Mouse (Mus musculus) CH12.LX (cell line): Measurements from ENCODE around the gene Fosb. TPM values are rescaled to one million over a fixed set of nuclear protein-coding genes. Genes with fewer than 3 reads are reported as not detected.

Experiments used
- DNase-seq: peaks from one replicate; pipeline ENCODE4 v3.0.0-alpha.2; 2013; ENCODE audit errors: extremely low read depth
- H3K27ac ChIP-seq: 2 replicates; pipeline ENCODE4 v1.5.1; 2012; ENCODE audit warnings: low read depth, mild to moderate bottlenecking, control low read depth, moderate library complexity; ENCODE audit not compliant: insufficient read depth
- H3K27me3 ChIP-seq: replicated peaks from 2 replicates; pipeline ENCODE3; 2012; ENCODE audit warnings: inconsistent platforms
- H3K36me3 ChIP-seq, 2 experiments: replicated peaks in 1 of 2; 2 replicates each; pipeline versions ENCODE3 to v1.6.1; 2012; ENCODE audit warnings: inconsistent platforms in 1 of 2, low read length in 1 of 2, mild to moderate bottlenecking in 1 of 2, mixed read lengths in 1 of 2, moderate library complexity in 1 of 2; ENCODE audit not compliant: control insufficient read depth in 1 of 2, insufficient read depth in 1 of 2
- H3K4me1 ChIP-seq, 2 experiments: 2 replicates each; pipeline ENCODE4 v1.6.1; 2012; ENCODE audit warnings: inconsistent platforms in 1 of 2, moderate library complexity in 1 of 2; ENCODE audit not compliant: insufficient read depth in 2 of 2, control insufficient read depth in 1 of 2
- H3K4me2 ChIP-seq: 2 replicates; pipeline ENCODE4 v1.6.1; 2012; ENCODE audit warnings: low read depth, mild to moderate bottlenecking, control low read depth; ENCODE audit not compliant: poor library complexity, insufficient read depth, severe bottlenecking
- H3K4me3 ChIP-seq, 3 experiments: fragments of 150-350 bp in 1 of 3; sonication (generic) in 1 of 3; replicated peaks in 1 of 3; 2 replicates each; pipeline versions ENCODE3 to v1.5.1; 2011 to 2012; ENCODE audit warnings: low read depth in 2 of 3, low read length in 2 of 3, mild to moderate bottlenecking in 2 of 3, moderate library complexity in 2 of 3, control low read depth in 1 of 3, improper control_type of control experiment in 1 of 3, inconsistent platforms in 1 of 3, mixed read lengths in 1 of 3; ENCODE audit not compliant: poor library complexity in 1 of 3
- H3K79me2 ChIP-seq: replicated peaks from 2 replicates; pipeline ENCODE4 v1.6.1; 2012; ENCODE audit warnings: mild to moderate bottlenecking, moderate library complexity; ENCODE audit not compliant: control insufficient read depth, poor library complexity, insufficient read depth, severe bottlenecking; ENCODE audit errors: extremely low read depth
- H3K9ac ChIP-seq: 2 replicates; pipeline ENCODE4 v1.6.1; 2012; ENCODE audit warnings: low read depth, mild to moderate bottlenecking, control low read depth, moderate library complexity; ENCODE audit not compliant: insufficient read depth
- H3K9me3 ChIP-seq: replicated peaks from 2 replicates; pipeline ENCODE3; 2012; ENCODE audit warnings: low read length, inconsistent platforms, mixed read lengths
- BHLHE40 ChIP-seq: IDR thresholded peaks from 2 replicates; pipeline ENCODE4 v1.6.1; 2011; ENCODE audit warnings: mild to moderate bottlenecking, low read depth, low read length, improper control_type of control experiment
- CHD1 ChIP-seq: IDR thresholded peaks from 2 replicates; pipeline ENCODE4 v1.6.1; 2012; ENCODE audit warnings: low read depth, low read length, improper control_type of control experiment, inconsistent platforms
- CHD2 ChIP-seq: IDR thresholded peaks from 2 replicates; pipeline ENCODE4 v1.6.1; 2011; ENCODE audit warnings: low read length, improper control_type of control experiment
- CTCF ChIP-seq, 2 experiments: IDR thresholded peaks in 1 of 2; conservative IDR thresholded peaks in 1 of 2; 2 replicates each; pipeline ENCODE4 v1.5.1; 2011 to 2012; ENCODE audit warnings: low read depth in 2 of 2, low read length in 2 of 2, improper control_type of control experiment in 1 of 2, inconsistent platforms in 1 of 2, mild to moderate bottlenecking in 1 of 2, moderate library complexity in 1 of 2
- ELF1 ChIP-seq: IDR thresholded peaks from 2 replicates; pipeline ENCODE4 v1.6.1; 2014; ENCODE audit warnings: low read depth, mild to moderate bottlenecking, inconsistent platforms, low read length, improper control_type of control experiment
- ETS1 ChIP-seq: conservative IDR thresholded peaks from 2 replicates; pipeline ENCODE4 v1.6.1; 2012; ENCODE audit warnings: low read depth, mild to moderate bottlenecking, inconsistent platforms, low read length, improper control_type of control experiment, moderate library complexity
- HCFC1 ChIP-seq: IDR thresholded peaks from 2 replicates; pipeline ENCODE4 v1.6.1; 2012; ENCODE audit warnings: low read depth, mild to moderate bottlenecking, inconsistent platforms, low read length, improper control_type of control experiment
- IRF4 ChIP-seq: IDR thresholded peaks from 2 replicates; pipeline ENCODE4 v1.6.1; 2014; ENCODE audit warnings: low read depth, mild to moderate bottlenecking, inconsistent platforms, low read length, improper control_type of control experiment
- KAT2A ChIP-seq: IDR thresholded peaks from 2 replicates; pipeline ENCODE4 v1.6.1; 2012; ENCODE audit warnings: low read length, improper control_type of control experiment, inconsistent platforms; ENCODE audit not compliant: insufficient replicate concordance
- MAFK ChIP-seq: IDR thresholded peaks from 2 replicates; pipeline ENCODE4 v1.6.1; 2011; ENCODE audit warnings: low read length, improper control_type of control experiment; ENCODE audit not compliant: insufficient replicate concordance
- MAX ChIP-seq: IDR thresholded peaks from 2 replicates; pipeline ENCODE4 v1.6.1; 2011; ENCODE audit warnings: low read length, improper control_type of control experiment
- MEF2A ChIP-seq: IDR thresholded peaks from 2 replicates; pipeline ENCODE4 v1.6.1; 2014; ENCODE audit warnings: low read depth, mild to moderate bottlenecking, inconsistent platforms, low read length, improper control_type of control experiment, borderline replicate concordance
- MXI1 ChIP-seq: IDR thresholded peaks from 2 replicates; pipeline ENCODE4 v1.6.1; 2011; ENCODE audit warnings: mild to moderate bottlenecking, low read depth, low read length, improper control_type of control experiment
- MYC ChIP-seq: IDR thresholded peaks from 2 replicates; pipeline ENCODE4 v1.6.1; 2011; ENCODE audit warnings: low read depth, mild to moderate bottlenecking, improper control_type of control experiment, low read length
- NELFE ChIP-seq: IDR thresholded peaks from 2 replicates; pipeline ENCODE4 v1.6.1; 2011; ENCODE audit warnings: low read depth, low read length, improper control_type of control experiment
- NRF1 ChIP-seq: IDR thresholded peaks from 2 replicates; pipeline ENCODE4 v1.6.1; 2014; ENCODE audit warnings: low read depth, mild to moderate bottlenecking, inconsistent platforms, low read length, improper control_type of control experiment, moderate library complexity
- PAX5 ChIP-seq: IDR thresholded peaks from 2 replicates; pipeline ENCODE4 v1.6.1; 2012; ENCODE audit warnings: low read length, inconsistent platforms, mixed read lengths
- POLR2A ChIP-seq: IDR thresholded peaks from 2 replicates; pipeline ENCODE4 v1.6.1; 2011; ENCODE audit warnings: low read depth, mild to moderate bottlenecking, improper control_type of control experiment, low read length
- RAD21 ChIP-seq: IDR thresholded peaks from 2 replicates; pipeline ENCODE4 v1.6.1; 2011; ENCODE audit warnings: low read depth, mild to moderate bottlenecking, low read length, improper control_type of control experiment, moderate library complexity
- SIN3A ChIP-seq: IDR thresholded peaks from 2 replicates; pipeline ENCODE4 v1.6.1; 2012; ENCODE audit warnings: low read length, improper control_type of control experiment, inconsistent platforms
- TBP ChIP-seq: conservative IDR thresholded peaks from 2 replicates; pipeline ENCODE4 v1.6.1; 2011; ENCODE audit warnings: low read depth, low read length, improper control_type of control experiment
- TCF12 ChIP-seq: IDR thresholded peaks from 2 replicates; pipeline ENCODE4 v1.6.1; 2014; ENCODE audit warnings: low read depth, mild to moderate bottlenecking, inconsistent platforms, low read length, improper control_type of control experiment
- UBTF ChIP-seq: IDR thresholded peaks from 2 replicates; pipeline ENCODE4 v1.6.1; 2012; ENCODE audit warnings: low read depth, mild to moderate bottlenecking, inconsistent platforms, low read length, improper control_type of control experiment, moderate library complexity
- ZMIZ1 ChIP-seq: IDR thresholded peaks from 2 replicates; pipeline ENCODE4 v1.6.1; 2012; ENCODE audit warnings: low read depth, mild to moderate bottlenecking, inconsistent platforms, low read length, improper control_type of control experiment
- ZNF384 ChIP-seq: IDR thresholded peaks from 2 replicates; pipeline ENCODE4 v1.6.1; 2012; ENCODE audit warnings: low read depth, low read length, improper control_type of control experiment, inconsistent platforms
- dilution Hi-C: fragments of 300-500 bp; cut with MboI; formaldehyde crosslinking; loops from 2 replicates; pipeline ENCODE4 v1.14.3; 2020; ENCODE audit warnings: low sequenced_read_pairs; ENCODE audit not compliant: extremely low pct_unique_long_range_greater_than_20kb, extremely low pct_ligation_motif_present
- in situ Hi-C: fragments of 300-500 bp; cut with MboI; formaldehyde crosslinking; loops from 3 replicates; pipeline ENCODE4 v1.14.3; 2019; ENCODE audit warnings: low sequenced_read_pairs, low pct_ligation_motif_present, low pct_unique_long_range_greater_than_20kb, mixed read lengths
- polyA plus RNA-seq: library from polyadenylated mRNA; unstranded; fragments of >175 nt; gene quantifications from 2 replicates; pipeline ENCODE4 v1.2.1, GENCODE M21; 2012; ENCODE audit warnings: low read depth; ENCODE audit not compliant: insufficient read length
- total RNA-seq, 2 experiments: library from RNA; depleted of rRNA; stranded (reverse); fragments of 300-350 nt in 1 of 2; fragments of >200 nt in 1 of 2; gene quantifications; 2 replicates each; pipeline ENCODE4 v1.2.3; 2012 to 2014

The Fosb gene
- total and polyA plus RNA-seq, 3 experiments = 0.08 to 0.56 TPM; not detected in 1

DNA sequence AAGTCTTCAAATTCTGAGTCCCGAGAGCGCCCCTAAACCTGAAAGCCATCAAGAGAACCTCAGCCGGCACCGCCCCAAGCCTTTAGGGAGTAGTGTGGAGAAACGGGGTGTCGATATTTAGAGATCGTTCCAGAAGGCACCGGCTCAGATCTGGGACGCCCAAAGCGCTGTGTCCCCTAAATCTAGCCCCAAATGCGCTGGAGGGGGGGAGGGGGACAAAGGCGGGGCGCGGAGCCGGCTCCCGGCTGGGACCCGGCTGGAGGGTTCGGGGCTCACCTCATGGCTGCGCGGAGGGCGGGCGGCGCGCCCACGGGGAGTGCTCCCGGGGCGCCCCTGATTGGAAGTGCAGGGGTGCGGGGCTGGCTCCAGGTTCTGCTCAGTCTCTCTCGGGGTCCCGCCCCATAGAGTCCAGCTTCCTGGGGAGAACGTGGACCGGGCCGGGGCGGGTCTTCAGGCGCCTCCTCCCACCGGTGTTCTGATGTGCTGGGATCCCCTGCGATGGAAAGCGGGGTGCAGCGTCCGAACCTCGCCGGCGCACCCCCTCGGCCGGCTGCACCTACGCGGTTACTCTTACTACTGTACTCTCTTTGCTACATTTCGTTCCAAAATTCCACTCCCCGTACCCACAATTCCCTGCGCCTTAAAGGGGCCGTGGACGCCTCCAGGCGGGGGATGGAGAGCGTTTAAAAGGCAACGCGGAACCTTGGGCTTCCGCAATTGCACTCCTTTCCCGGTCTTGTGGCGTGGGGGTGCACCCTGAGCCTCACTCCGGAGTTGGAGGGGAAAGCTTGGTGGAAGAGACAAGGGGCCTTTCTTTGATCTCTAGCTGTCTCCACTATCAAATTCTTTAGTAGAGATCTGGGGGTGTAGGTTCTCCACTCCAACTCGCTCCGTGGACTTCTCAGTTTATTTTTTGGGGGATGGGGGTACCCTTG lies 38.3 kb downstream of the Fosb start, which contains the start of gene Vasp:
Vasp (minus strand) TSS at position 580 of the 935 bp plus-strand sequence.
- Histone ChIP-seq H3K9me3 (peaks cover 2% of the 10 kb centered on the region), H3K79me2 (peaks cover 40% of the 10 kb centered on the region), H3K4me2 (peak within 1 kb of the TSS; percentile 69), H3K36me3 (peaks cover 7 to 9% of the 10 kb centered on the region in 2 experiments), H3K4me3 (peak within 1 kb of the TSS; percentile 75 to 95 (median 94)), H3K27me3 (no peaks in the 10 kb centered on the region), H3K9ac (peak within 1 kb of the TSS; percentile 91), H3K27ac (peak within 1 kb of the TSS; percentile 75), H3K4me1 (peaks cover 11 to 39% of the 10 kb centered on the region in 2 experiments)
- DNase-seq = peak; percentile 90
- dilution Hi-C loops (no loop called here), in situ Hi-C loops (loop anchor here (5.0 kb wide), 1 partner anchor 39 kb away; no protein-coding TSS in a partner anchor)
- TF ChIP-seq IRF4 (no peak), KAT2A (0 out of 2 replicates have a peak, but pooled peaks have one; percentile 51), POLR2A (peak; percentile 84), MYC (0 out of 2 replicates have a peak, but pooled peaks have one; percentile 50), TCF12 (peak; percentile 10; the same call in 1 of the 2 replicates), ZNF384 (no peak), MAX (no peak; the same call in 1 of the 2 replicates), TBP (peak; percentile 92), CHD2 (peak; percentile 33; the same call in 1 of the 2 replicates), CTCF (conservative IDR thresholded peaks at IDR 0.05 in 1 of 2, IDR thresholded peaks at IDR 0.05 in 1 of 2; ENCODE audit: low read depth in 2 of 2, low read length in 2 of 2) (no peak), MXI1 (peak; percentile 26; the same call in 1 of the 2 replicates), NELFE (peak; percentile 84), HCFC1 (peak; percentile 80), ELF1 (peak; percentile 87), NRF1 (peak; percentile 16; the same call in 1 of the 2 replicates), MAFK (0 out of 2 replicates have a peak, but pooled peaks have one; percentile 4), SIN3A (peak; percentile 90), UBTF (no peak), BHLHE40 (no peak), ETS1 (0 out of 2 replicates have a peak, but pooled peaks have one; percentile 7), MEF2A (peak; percentile 60), RAD21 (no peak), CHD1 (0 out of 2 replicates have a peak, but pooled peaks have one; percentile 50), ZMIZ1 (peak; percentile 69), PAX5 (no peak)
